Mouse (Mus musculus): Measurements from ENCODE around the gene Lrrc8d.
"Not testable (repeated sequence)": the region's sequence is repeated elsewhere in the genome, so short reads cannot be mapped to it uniquely, and the experiment has no call there.

The Lrrc8d gene

GRCm38 (mm10) chr5:105865110-105865628 lies 165.4 kb downstream of the Lrrc8d start:
- DNase-seq = not testable (repeated sequence)

- DNase-seq = no peak
Measured at GRCm38 (mm10) chr5:105867427-105867826, 167.7 kb downstream of the Lrrc8d start.

GRCm38 (mm10) chr5:105867841-105868447 lies 168.2 kb downstream of the Lrrc8d start:
- no peak for DNase-seq

GRCm38 (mm10) chr5:105868593-105868992 lies 168.8 kb downstream of the Lrrc8d start:
- peak; percentile 74 to 80 for DNase-seq

- no peak for DNase-seq
Measured at GRCm38 (mm10) chr5:105869739-105870138, 170.0 kb downstream of the Lrrc8d start.

- DNase-seq = no peak
Measured at GRCm38 (mm10) chr5:105871140-105871539, 171.4 kb downstream of the Lrrc8d start.

GRCm38 (mm10) chr5:105872176-105872575 lies 172.4 kb downstream of the Lrrc8d start:
- no peak for DNase-seq

GRCm38 (mm10) chr5:105872916-105873315 lies 173.1 kb downstream of the Lrrc8d start:
- DNase-seq = no peak

GRCm38 (mm10) chr5:105873774-105874173 lies 174.0 kb downstream of the Lrrc8d start:
- DNase-seq = no peak

GRCm38 (mm10) chr5:105874476-105874875 lies 174.7 kb downstream of the Lrrc8d start:
- no peak for DNase-seq

GRCm38 (mm10) chr5:105876068-105876924 lies 176.5 kb downstream of the Lrrc8d start, which contains the start of gene Zfp326:
TSS of gene Zfp326 (plus strand) at chr5:105876565.
- DNase-seq = peak; percentile 88 to 89

- peak in 1 of 2 experiments; percentile 60 for DNase-seq
Measured at GRCm38 (mm10) chr5:105876925-105877774, 177.4 kb downstream of the Lrrc8d start.
